Mouse (Mus musculus): ENCODE data around the gene Gm39566.
A peak's percentile ranks its signal among the peaks of the same experiment; 100 is the strongest.
"Not testable (repeated sequence)": the region's sequence is repeated elsewhere in the genome, so short reads cannot be mapped to it uniquely, and the experiment has no call there.

Gm39566 gene

GRCm38 (mm10) chr11:69815155-69815554 lies at the start of gene Gm39566:
TSS of gene Gm39566 (minus strand) at chr11:69815298.
- no peak for DNase-seq (ENCODE audit: low read depth, low spot score)

- DNase-seq (ENCODE audit: low read depth, low spot score): no peak
Observed at GRCm38 (mm10) chr11:69864138-69864860, 49.2 kb upstream of the Gm39566 start.

GRCm38 (mm10) chr11:69863729-69864128 lies 48.6 kb upstream of the Gm39566 start:
- not testable (repeated sequence) for DNase-seq (ENCODE audit: low read depth, low spot score)

- no peak for DNase-seq (ENCODE audit: low read depth, low spot score)
Observed at GRCm38 (mm10) chr11:69858113-69858998, 43.3 kb upstream of the Gm39566 start, which contains the start of gene Tnk1. TSS of gene Tnk1 (minus strand) at chr11:69858730.

- no peak for DNase-seq (ENCODE audit: low read depth, low spot score)
Observed at GRCm38 (mm10) chr11:69855347-69855746, 40.2 kb upstream of the Gm39566 start.

GRCm38 (mm10) chr11:69854680-69855079 lies 39.6 kb upstream of the Gm39566 start:
- no peak for DNase-seq (ENCODE audit: low read depth, low spot score)

GRCm38 (mm10) chr11:69853994-69854393 lies 38.9 kb upstream of the Gm39566 start:
- no peak for DNase-seq (ENCODE audit: low read depth, low spot score)

GRCm38 (mm10) chr11:69850754-69851153 lies 35.7 kb upstream of the Gm39566 start:
- DNase-seq (ENCODE audit: low read depth, low spot score): no peak

- DNase-seq (ENCODE audit: low read depth, low spot score): no peak
Observed at GRCm38 (mm10) chr11:69849884-69850283, 34.8 kb upstream of the Gm39566 start.

GRCm38 (mm10) chr11:69849128-69849527 lies 34.0 kb upstream of the Gm39566 start:
- no peak for DNase-seq (ENCODE audit: low read depth, low spot score)

- DNase-seq (ENCODE audit: low read depth, low spot score): no peak
Observed at GRCm38 (mm10) chr11:69848021-69848420, 32.9 kb upstream of the Gm39566 start.

GRCm38 (mm10) chr11:69846738-69847688 lies 31.9 kb upstream of the Gm39566 start:
- DNase-seq (ENCODE audit: low read depth, low spot score): no peak

- DNase-seq (ENCODE audit: low read depth, low spot score): peak; percentile 95
Observed at GRCm38 (mm10) chr11:69846198-69846680, 31.1 kb upstream of the Gm39566 start, which contains the start of gene Plscr3. TSS of gene Plscr3 (plus strand) at chr11:69846376.

GRCm38 (mm10) chr11:69838714-69839104 lies 23.6 kb upstream of the Gm39566 start:
- DNase-seq (ENCODE audit: low read depth, low spot score): no peak

- DNase-seq (ENCODE audit: low read depth, low spot score): peak; percentile 97
Observed at GRCm38 (mm10) chr11:69837952-69838713, 23.0 kb upstream of the Gm39566 start, which contains the start of gene Tmem256. TSS of gene Tmem256 (plus strand) at chr11:69838514.

- no peak for DNase-seq (ENCODE audit: low read depth, low spot score)
Observed at GRCm38 (mm10) chr11:69837604-69837951, 22.5 kb upstream of the Gm39566 start, which contains the start of gene Nlgn2. TSS of gene Nlgn2 (minus strand) at chr11:69837784.

- peak; percentile 41 for DNase-seq (ENCODE audit: low read depth, low spot score)
Observed at GRCm38 (mm10) chr11:69836703-69837576, 21.8 kb upstream of the Gm39566 start.

GRCm38 (mm10) chr11:69835966-69836335 lies 20.9 kb upstream of the Gm39566 start:
- DNase-seq (ENCODE audit: low read depth, low spot score): no peak

GRCm38 (mm10) chr11:69835326-69835965 lies 20.3 kb upstream of the Gm39566 start:
- DNase-seq (ENCODE audit: low read depth, low spot score): peak; percentile 45
